Mouse (Mus musculus) hindbrain, postnatal 0 days (tissue): ENCODE measurements at regions not wholly inside any gene's neighbourhood (a gene's known extent, or its start where the extent isn't known, plus 50 kb on each side); places are given as distances from the start of the nearest gene placed in this dataset.
A peak's percentile ranks its signal among the peaks of the same experiment; 100 is the strongest.

ENCODE experiments used
- ATAC-seq: fragments of 200-750 bp; cut with Nextera tagmentation; 2 replicates; pipeline ENCODE4 v1.8.0; 2017; ENCODE audit warnings: mild to moderate bottlenecking, moderate TSS enrichment, moderate library complexity
- DNase-seq: peaks from one replicate; pipeline ENCODE4 v3.0.0-alpha.2; 2015; ENCODE audit warnings: low spot score
- H3K27ac ChIP-seq: fragments of 300-500 bp; sonication (generic); 2 replicates; pipeline ENCODE4 v1.5.1; 2014; ENCODE audit warnings: mild to moderate bottlenecking
- H3K27me3 ChIP-seq: fragments of 300-500 bp; sonication (generic); 2 replicates; pipeline ENCODE4 v1.6.1; 2014; ENCODE audit warnings: low read length, mixed read lengths; ENCODE audit not compliant: insufficient read depth
- H3K36me3 ChIP-seq: fragments of 300-500 bp; sonication (generic); 2 replicates; pipeline ENCODE4 v1.6.1; 2014; ENCODE audit warnings: low read length, mixed read lengths; ENCODE audit not compliant: insufficient read depth
- H3K4me1 ChIP-seq: fragments of 300-500 bp; sonication (generic); 2 replicates; pipeline ENCODE4 v1.6.1; 2014; ENCODE audit warnings: antibody characterized with exemption, low read length, mixed read lengths; ENCODE audit not compliant: insufficient read depth
- H3K4me2 ChIP-seq: fragments of 300-500 bp; sonication (generic); 2 replicates; pipeline ENCODE4 v1.6.1; 2014; ENCODE audit warnings: low read depth, mild to moderate bottlenecking, low read length, moderate library complexity, mixed read lengths
- H3K4me3 ChIP-seq: fragments of 300-500 bp; sonication (generic); 2 replicates; pipeline ENCODE4 v1.5.1; 2014; ENCODE audit warnings: low read length
- H3K9ac ChIP-seq: fragments of 300-500 bp; sonication (generic); replicated peaks from 2 replicates; pipeline ENCODE4 v1.6.1; 2014; ENCODE audit warnings: mild to moderate bottlenecking, low read length, moderate library complexity, mixed read lengths
- H3K9me3 ChIP-seq: fragments of 300-500 bp; sonication (generic); 2 replicates; pipeline ENCODE4 v1.6.1; 2016; ENCODE audit warnings: low read length, mixed read lengths
- CTCF ChIP-seq: IDR thresholded peaks from 2 replicates; pipeline ENCODE4 v1.5.1; 2016; ENCODE audit warnings: antibody characterized with exemption, control low read depth, low read depth
- WGBS: fragments of 180-500 bp; shearing (Covaris S2); extraction: QIAGEN DNeasy Blood & Tissue Kit; methylation state at CpG from one replicate; pipeline ENCODE4 v1.1.7; 2014; 5-methylcytosine and 5-hydroxymethylcytosine counted together

GRCm38 (mm10) chr6:117662635-117663034 lies 178.3 kb upstream of the Zfp637 start:
- ATAC-seq (no peak), DNase-seq (no peak)
- Histone ChIP-seq H3K27ac (no peak overlapping the region), H3K36me3 (no peaks in the 10 kb centered on the region), H3K4me1 (no peaks in the 10 kb centered on the region), H3K4me3 (no peak overlapping the region), H3K27me3 (no peaks in the 10 kb centered on the region), H3K9me3 (no peaks in the 10 kb centered on the region), H3K9ac (no peak overlapping the region), H3K4me2 (no peak overlapping the region)
- 89% methylated on average over 1 of the region's 1 CpGs for WGBS
- TF ChIP-seq CTCF, result no peak

GRCm38 (mm10) chr6:117670337-117670736 lies 170.6 kb upstream of the Zfp637 start:
- H3K9me3 ChIP-seq, result no peaks in the 10 kb centered on the region
- 56% methylated on average over 3 of the region's 3 CpGs for WGBS
- TF ChIP-seq CTCF, result no peak
- H3K4me2 ChIP-seq, result no peak overlapping the region
- ATAC-seq (no peak), DNase-seq (no peak)
- H3K4me3 ChIP-seq, result no peak overlapping the region
- H3K4me1 ChIP-seq, result no peaks in the 10 kb centered on the region
- no peaks in the 10 kb centered on the region for H3K27me3 ChIP-seq
- H3K36me3 ChIP-seq, result no peaks in the 10 kb centered on the region
- no peak overlapping the region for H3K9ac ChIP-seq
- no peak overlapping the region for H3K27ac ChIP-seq

DNA sequence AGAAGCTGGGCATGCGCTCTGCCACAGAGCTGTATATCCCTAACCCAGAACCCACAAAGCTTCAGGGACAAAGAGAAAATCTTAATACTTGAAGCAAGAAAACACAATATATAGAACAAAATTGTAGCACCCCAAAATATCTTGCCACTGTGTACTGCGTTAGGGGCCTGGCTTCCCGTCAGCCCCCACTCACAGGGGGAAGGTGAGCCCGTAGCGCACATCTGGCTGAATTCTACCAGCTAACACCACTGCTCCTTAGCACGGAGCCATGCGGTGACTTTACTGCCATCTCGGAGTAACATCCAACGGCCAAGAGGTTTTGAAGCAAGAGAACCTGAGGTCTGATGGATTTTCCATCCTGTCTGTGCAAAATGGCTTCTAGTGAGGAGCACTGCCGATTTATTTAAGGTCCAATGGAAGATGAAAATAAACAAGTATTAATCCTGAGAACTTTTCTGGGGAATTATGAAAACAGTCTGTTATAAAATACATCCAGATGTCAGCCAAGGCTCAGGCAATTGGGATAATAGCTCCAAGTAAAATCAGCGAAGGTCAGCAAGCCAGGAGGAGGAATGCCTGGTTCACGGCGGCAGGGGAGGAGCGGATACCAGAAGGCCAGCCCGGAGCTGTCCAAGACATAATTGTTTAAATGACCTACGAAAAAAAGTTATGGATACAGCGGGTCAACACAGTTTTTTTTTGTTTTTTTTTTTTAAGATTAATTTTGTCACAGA lies 170.0 kb upstream of the Zfp637 start:
- H3K9me3 ChIP-seq, result no peaks in the 10 kb centered on the region
- WGBS, result 79% methylated on average over 17 of the region's 17 CpGs
- H3K36me3 ChIP-seq, result no peaks in the 10 kb centered on the region
- H3K4me1 ChIP-seq, result no peaks in the 10 kb centered on the region
- no peak overlapping the region for H3K27ac ChIP-seq
- H3K9ac ChIP-seq, result no peak overlapping the region
- no peak for TF ChIP-seq CTCF
- H3K4me2 ChIP-seq, result no peak overlapping the region
- no peak overlapping the region for H3K4me3 ChIP-seq
- ATAC-seq, result no peak
- H3K27me3 ChIP-seq, result no peaks in the 10 kb centered on the region
- no peak for DNase-seq

- no peaks in the 10 kb centered on the region for H3K9me3 ChIP-seq
- no peaks in the 10 kb centered on the region for H3K27me3 ChIP-seq
- no peak overlapping the region for H3K4me2 ChIP-seq
- H3K9ac ChIP-seq, result no peak overlapping the region
- WGBS, result 61% methylated on average over 15 of the region's 15 CpGs
- H3K4me1 ChIP-seq, result no peaks in the 10 kb centered on the region
- peak; percentile 85 for TF ChIP-seq CTCF
- H3K4me3 ChIP-seq, result no peak overlapping the region
- no peaks in the 10 kb centered on the region for H3K36me3 ChIP-seq
- ATAC-seq, result no peak
- peak; percentile 55 for DNase-seq
- H3K27ac ChIP-seq, result no peak overlapping the region
Measured at GRCm38 (mm10) chr6:117675059-117675800, 165.8 kb upstream of the Zfp637 start.

DNA sequence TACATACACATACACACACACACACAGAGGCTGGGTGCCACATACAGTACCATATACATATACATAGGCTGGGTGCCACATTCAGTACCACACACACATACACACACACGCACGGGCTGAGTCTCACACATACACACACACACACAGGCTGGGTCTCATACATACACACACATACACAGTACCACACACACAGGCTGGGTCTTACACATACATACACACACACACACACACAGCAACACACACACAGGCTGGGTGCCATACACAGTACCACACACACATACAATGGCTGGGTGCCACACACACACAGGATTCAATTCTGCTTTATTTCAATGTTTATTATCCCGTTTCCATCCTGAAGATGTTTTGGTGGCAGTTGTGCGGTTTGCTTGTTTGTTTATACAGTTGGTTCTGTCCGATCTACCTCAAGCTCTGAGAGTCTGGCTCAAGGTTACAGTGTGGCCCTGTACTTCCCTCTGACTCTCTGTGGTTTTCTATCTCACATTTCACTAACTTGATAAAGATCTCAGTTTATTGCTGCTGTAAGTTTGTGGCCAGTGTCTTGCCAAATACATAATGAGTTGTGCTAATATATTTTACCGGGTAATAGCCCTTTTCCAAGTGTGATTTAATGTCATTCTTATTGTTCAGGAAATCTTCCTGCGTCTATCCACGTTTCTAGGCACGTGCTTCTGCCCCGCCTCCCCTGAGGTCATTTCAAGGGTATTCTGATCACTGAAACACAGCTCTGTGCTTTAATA lies 164.7 kb upstream of the Zfp637 start:
- Histone ChIP-seq H3K4me2 (no peak overlapping the region), H3K27ac (no peak overlapping the region), H3K9ac (no peak overlapping the region), H3K27me3 (no peaks in the 10 kb centered on the region), H3K4me3 (no peak overlapping the region), H3K4me1 (no peaks in the 10 kb centered on the region), H3K36me3 (no peaks in the 10 kb centered on the region), H3K9me3 (no peaks in the 10 kb centered on the region)
- no peak for TF ChIP-seq CTCF
- DNase-seq, result no peak
- no peak for ATAC-seq
- WGBS, result 64% methylated on average over 10 of the region's 10 CpGs

- no peaks in the 10 kb centered on the region for H3K36me3 ChIP-seq
- WGBS, result 62% methylated on average over 7 of the region's 7 CpGs
- H3K4me2 ChIP-seq, result no peak overlapping the region
- no peak overlapping the region for H3K27ac ChIP-seq
- H3K9ac ChIP-seq, result no peak overlapping the region
- H3K4me3 ChIP-seq, result no peak overlapping the region
- ATAC-seq (no peak), DNase-seq (no peak)
- no peak for TF ChIP-seq CTCF
- no peaks in the 10 kb centered on the region for H3K4me1 ChIP-seq
- H3K9me3 ChIP-seq, result no peaks in the 10 kb centered on the region
- H3K27me3 ChIP-seq, result no peaks in the 10 kb centered on the region
Measured at GRCm38 (mm10) chr6:117677062-117677461, 163.9 kb upstream of the Zfp637 start.

DNA sequence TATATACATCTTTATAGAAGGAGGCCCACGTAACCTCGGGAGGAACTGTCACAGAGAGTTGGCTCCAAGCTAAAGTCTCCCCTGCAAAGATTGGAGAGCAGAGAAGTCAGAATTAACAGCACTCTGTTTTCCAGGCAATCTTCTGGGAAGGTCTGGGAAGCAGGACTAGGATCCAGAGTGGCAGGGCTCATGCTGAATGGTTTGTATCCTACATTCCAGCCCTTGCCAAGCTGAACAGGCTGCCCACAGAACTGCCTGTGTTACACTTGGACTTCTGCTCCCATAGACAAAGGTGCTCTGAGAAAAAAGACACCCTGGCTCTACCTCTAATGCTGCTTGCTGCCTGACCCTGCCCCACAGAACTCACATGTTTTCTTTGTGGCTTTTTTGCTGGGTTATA lies 163.2 kb upstream of the Zfp637 start:
- no peak overlapping the region for H3K4me3 ChIP-seq

More for the DNA sequence above, 163.2 kb upstream of the Zfp637 start:
- Histone ChIP-seq H3K9me3 (no peaks in the 10 kb centered on the region), H3K27ac (no peak overlapping the region), H3K9ac (no peak overlapping the region), H3K27me3 (no peaks in the 10 kb centered on the region), H3K36me3 (no peaks in the 10 kb centered on the region), H3K4me2 (no peak overlapping the region), H3K4me1 (no peaks in the 10 kb centered on the region)
- 89% methylated on average over 2 of the region's 2 CpGs for WGBS
- no peak for TF ChIP-seq CTCF
- ATAC-seq, result no peak
- DNase-seq, result no peak
